Mouse (Mus musculus) induced T-regulatory cell, adult 2 months (primary cell): ENCODE data around the gene Eif1.
"Not testable (repeated sequence)": the region's sequence is repeated elsewhere in the genome, so short reads cannot be mapped to it uniquely, and the experiment has no call there.

Source experiments
- DNase-seq: peaks from one replicate; pipeline ENCODE4 v3.0.0-alpha.2; 2012; ENCODE audit warnings: low read depth

The Eif1 gene

DNA sequence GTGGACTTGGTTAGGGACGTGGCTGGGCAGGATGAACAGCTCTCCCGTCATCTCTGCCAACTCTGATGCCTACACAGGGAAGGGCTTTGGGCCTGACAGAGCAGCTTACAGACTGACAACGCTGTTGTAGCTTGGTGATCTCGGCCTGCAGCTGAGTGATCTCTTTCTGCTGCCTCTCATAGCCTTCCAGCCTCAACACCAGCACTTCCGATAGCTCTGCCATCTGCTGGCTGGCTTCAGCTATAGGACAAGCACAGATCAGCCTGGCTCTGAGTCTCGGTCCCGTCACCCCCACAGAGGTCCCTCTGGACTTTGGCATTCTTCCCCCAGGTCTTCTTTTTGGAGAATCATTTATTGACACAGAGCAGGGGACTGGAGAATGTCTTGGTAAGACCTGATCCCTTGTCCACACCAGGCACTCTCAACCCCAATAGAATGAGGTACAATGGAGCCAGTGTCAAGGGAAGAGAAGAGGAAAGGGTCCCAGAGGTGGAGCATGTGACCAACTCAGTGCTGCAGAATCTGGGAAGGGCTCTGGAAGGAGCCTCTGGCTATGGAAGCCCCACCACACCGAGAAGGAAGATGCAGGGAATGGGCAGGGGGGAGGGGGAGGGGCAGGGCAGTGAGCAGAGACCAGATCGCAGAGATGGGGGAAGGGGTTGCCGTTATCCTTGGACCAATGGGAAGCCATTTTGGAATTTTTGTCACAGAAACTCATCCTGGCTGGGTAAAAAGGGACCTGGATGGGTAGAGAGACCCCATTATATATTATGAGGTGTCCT lies 32.6 kb downstream of the Eif1 start:
- DNase-seq: peak; percentile 39

DNA sequence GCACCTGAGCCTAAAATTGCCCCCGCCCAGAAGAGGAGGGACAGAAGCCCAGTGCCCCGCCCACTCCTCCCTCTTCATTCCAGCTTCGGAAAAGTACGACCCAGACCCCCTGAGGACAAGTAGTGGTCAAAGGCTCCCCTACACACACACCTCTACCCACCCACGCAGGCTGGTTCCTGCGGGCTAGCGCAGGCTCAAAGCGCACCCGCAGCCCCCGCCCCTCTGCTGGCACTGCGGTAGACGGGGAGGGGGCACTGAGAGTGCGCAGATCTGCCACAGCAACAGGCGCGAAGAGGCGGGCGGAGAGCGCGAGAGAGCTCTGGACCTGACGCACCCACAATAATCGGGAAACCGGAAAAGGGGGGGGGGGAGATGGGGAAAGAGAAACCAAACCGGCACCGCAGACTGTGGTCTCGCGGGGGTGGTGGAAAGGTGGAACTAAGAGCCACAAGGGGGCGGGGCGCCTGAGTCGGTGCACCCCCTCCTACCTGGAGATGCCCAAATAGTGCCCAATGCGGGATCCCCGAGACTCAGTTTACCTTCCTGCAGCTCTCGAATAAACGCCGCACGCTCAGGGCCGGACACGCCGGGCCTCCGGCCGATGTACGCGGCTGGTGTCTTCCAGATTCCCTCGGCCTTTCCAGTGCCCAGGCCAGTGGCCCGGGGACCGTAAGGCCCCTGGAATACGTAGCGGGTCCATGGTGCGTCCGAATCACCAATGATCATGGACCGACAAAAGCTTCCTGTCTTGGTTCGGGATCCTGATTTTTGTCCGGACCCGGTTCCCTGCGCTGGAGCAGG lies 35.7 kb downstream of the Eif1 start:
- peak; percentile 86 for DNase-seq

DNA sequence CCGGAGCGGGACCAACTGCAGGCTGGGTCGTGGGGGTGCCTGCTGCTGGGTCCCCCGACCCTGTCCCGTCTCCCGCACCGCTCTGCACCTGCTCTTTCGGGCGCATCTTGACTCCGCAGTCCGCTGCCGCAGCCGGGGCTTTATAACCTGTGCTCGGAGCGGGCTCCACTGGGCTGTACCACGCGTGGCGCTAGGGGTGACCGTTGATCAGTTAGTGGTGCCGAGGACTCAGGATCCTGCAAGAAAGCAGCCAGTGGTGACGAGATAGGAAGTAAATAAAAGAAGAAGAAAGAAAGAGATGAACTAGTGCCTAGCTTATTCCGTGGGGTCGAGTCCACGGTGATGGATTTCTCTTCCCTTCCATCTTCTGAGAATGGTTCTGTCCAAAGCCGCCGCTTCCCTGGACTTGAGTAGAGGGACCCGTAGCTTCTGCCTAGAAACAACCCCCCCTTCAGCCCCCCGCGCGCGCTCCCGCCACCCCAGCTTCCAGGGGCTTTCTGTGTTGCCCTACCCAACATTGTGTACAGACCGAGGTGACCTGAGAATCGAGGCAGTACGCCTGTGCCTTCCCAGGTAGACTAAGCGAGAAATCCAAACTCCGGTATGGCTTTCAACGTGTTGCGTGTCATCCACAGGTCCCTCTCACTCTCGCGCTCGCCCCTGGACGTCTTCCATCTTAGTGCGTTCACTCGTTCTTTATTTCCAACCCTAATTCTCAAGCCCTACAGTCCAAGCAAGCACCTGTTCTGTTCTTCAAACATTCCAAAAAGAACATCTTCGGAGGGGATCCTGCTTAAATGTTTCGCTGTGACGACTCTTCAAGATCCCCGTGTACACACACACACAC lies 36.5 kb downstream of the Eif1 start, which contains the start of gene Hap1:
TSS of gene Hap1 (minus strand) at position 157 of the 847 bp plus-strand sequence.
- peak; percentile 73 for DNase-seq

DNA sequence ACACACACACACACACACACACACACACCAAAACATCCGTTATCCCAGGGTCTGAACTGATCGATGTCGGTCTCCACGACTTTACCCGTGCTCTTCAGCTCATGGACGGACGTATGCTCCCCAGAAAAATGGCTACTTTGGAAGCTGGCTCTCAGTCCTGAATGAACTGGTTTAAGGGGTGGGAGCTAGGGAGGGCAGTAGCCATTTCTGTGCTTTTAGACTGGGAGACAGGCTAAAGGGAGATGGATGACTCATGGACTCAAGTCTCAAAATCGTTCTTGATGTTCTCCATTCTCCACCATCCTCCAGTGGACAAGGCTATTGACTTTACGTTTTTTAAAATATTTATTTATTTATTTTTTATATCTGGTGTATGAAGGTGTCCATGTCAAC lies 37.1 kb downstream of the Eif1 start:
- no peak for DNase-seq

DNA sequence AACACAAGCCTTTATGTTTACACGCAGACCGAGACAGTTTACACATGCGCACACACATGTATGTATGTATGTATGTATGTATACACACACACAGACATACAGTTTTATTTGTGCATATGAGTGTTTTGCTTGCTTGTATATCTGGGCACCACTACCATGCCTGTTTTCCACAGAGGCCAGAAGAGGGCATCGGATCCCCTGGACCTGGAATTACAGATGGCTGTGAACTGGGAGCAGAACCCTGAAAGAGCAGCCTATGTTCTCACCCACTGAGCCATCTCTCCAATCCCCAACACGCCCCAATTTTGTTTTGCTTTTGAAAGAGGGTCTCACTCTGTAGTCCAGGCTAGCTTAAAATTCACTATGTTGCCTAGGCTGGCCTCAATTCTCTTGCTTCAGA lies 37.7 kb downstream of the Eif1 start:
- DNase-seq: no peak

DNA sequence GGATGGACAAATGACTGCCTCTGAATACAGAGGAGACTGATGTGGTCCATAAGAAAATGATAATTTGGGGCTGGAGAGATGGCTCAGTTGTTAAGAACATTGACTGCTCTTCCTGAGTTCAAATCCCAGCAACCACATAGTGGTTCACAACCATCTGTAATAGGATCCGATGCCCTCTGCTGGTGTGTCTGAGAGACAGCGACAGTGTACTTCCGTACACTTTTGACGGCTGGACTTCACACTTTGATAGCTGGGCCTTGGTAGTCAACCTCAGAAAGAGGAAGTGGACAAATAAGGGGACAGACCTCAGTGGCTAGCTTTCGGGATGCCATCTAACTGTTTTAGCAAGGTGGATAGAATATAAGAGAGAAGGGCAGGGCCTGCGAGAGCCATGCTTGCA lies 40.5 kb downstream of the Eif1 start:
- no peak for DNase-seq

DNA sequence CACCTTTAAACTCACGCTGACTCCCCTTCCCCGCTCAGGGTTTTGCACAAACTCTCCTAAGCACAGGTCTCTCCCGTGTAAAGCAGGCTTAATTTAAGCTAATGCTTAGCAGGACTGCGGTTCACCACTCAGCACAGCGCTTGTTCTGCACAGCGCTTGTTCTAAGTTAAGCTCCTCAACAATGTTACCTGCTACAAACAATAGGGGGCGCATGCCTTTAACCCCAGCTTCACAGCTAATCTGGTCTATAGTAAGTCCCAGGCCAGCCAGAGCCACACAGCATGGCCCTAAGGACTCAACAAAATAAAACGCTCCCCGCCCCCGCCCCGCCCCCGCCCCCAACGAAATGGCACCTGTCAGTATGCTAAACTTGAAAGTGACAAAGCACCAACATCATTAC lies 41.4 kb downstream of the Eif1 start:
- DNase-seq: not testable (repeated sequence)

DNA sequence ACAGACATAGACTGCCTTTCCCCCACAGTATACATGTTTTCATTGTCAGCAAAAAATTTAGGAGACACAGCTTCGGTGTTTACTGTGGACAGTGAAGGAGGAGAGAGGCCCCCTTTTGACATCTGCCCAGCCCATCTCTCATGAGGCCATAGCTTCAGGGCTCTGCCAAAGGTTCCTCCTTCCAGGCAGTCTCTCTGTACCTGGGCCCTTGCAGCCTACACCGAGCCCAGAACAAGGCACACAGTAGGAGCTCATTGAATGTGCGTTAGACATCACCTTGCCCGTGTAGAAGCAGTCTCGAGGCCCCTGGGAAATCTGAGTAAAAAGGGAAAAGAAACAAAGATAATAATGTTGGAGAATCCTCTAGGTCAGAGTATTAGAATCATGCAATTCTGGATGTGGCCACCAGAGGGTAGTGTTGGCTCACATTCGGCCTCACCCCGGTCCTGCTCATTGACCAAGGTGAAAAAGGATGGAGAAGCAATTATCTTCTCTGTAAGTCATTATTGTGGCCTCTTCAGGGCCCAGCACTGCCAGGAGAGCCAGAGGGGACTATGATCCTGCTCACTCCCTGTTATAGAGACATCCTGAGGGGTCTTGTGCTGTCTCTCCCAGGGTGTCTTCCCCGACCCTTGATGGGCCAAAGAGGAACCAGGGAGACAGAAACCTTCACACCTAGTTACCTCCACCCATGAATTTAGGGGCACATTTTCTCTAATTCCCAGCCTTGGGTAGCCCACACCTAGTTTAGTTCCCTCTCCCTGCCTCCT lies 42.7 kb downstream of the Eif1 start:
- DNase-seq: peak; percentile 84

DNA sequence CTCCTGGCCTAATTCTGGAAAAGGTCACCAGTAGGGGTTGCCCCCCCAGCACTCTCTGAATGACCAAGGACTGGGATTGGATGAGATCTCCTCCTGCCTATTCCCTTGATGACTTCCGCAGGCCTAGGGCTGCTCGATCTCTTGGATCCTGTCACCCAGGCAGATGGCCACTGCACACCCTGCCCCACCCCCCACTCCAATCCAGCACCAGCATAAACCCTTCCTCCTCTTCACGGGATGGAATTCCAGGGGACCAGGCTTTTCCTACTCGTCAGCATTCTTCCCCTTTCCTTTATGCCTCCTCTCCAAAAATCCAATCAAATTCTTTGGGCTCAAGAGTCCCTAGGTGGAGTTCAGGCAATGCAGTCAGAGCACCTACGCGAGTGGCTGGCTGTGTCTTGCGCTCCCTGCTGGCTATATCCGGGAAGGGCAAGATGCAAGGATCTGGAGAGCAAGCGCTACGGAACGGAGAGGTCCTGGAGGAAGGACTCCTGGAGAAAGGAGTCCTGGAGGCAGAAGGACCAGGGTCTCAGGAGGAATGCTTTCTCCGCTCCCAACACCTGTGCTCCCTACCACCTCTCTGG lies 43.4 kb downstream of the Eif1 start:
- peak; percentile 75 for DNase-seq

DNA sequence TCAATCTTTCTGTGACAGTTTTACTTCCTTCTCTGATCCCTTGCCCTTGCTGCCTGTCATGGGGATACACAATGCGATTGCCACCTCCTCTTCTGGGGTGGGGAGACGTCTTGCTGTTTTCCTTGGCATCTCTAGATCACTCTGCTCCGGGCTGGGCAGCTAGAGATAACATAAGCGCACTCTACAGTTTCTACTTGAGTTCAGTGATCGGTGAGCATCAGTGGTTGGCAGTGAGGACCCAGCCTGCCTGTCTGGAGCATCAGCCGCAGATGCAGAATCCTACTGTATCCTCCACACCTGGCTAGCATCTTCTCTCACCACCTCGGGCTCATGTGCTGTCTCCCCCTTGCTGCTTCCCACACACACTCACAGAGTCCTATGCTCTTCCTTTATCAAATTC lies 49.5 kb downstream of the Eif1 start:
- no peak for DNase-seq

DNA sequence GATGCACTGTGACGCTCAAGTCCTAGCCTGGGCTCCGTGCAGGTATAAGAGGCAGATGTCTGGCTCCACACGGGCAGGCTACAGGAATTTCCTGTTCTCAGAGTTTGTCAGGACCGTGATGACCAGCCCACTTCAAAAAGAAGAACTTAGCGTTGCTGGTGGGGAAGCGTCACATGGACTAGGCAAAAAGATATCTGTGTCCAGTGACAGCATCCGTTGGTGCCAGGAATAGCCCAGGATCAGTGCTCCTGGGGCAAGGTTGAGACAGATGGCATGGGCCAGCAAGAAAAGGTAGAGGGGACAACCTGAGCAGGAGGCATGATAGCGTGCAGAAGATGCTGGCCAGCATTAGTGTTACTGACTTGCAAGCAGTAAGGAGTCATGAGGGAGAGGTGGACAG lies 50.1 kb downstream of the Eif1 start:
- DNase-seq: no peak
